ENCODE assay signal across 8 mouse cellular contexts in genomic region chr7:78595895-78596294, GRCm38 (mm10).
DNase-seq lines count a peak whose midpoint lies in the region; ATAC-seq and TF ChIP-seq lines count a peak whose summit lies in the region.

No protein-coding gene starts in this region.

- peak; percentile 81 for ATAC-seq in forebrain, postnatal 0 days
- ATAC-seq in intestine, embryonic 14.5 days (replicated peaks; ENCODE audit: low FRiP score, low TSS enrichment, low read depth) = peak; percentile 66; the same call in 1 of the 2 replicates
- ATAC-seq in midbrain, embryonic 14.5 days (ENCODE audit: low FRiP score, low TSS enrichment) = peak; percentile 80

- H3K4me3 ChIP-seq in cerebellum, adult 2 months (replicated peaks; ENCODE audit: insufficient read depth, low read depth, low read length) = no peak overlapping the region
- H3K4me3 ChIP-seq in forebrain, postnatal 0 days (ENCODE audit: low read depth, low read length) = no peak overlapping the region
- no peak overlapping the region for H3K4me3 ChIP-seq in intestine, embryonic 14.5 days (ENCODE audit: low read depth, low read length)
- H3K4me3 ChIP-seq in midbrain, embryonic 14.5 days (replicated peaks; ENCODE audit: low read depth, low read length) = no peak overlapping the region

- intact Hi-C loops in left cerebral cortex, postnatal 36 days (cut with DNase I) = loop anchor here (2.0 to 5.0 kb wide), 2 partner anchors 95 to 171 kb away; no protein-coding TSS in a partner anchor

- no peak overlapping the region for H3K27ac ChIP-seq in cerebellum, adult 2 months (ENCODE audit: insufficient read depth, low read length)
- no peak overlapping the region for H3K27ac ChIP-seq in forebrain, postnatal 0 days (ENCODE audit: low read depth, low read length)
- no peak overlapping the region for H3K27ac ChIP-seq in intestine, embryonic 14.5 days (ENCODE audit: low read depth)
- no peak overlapping the region for H3K27ac ChIP-seq in midbrain, embryonic 14.5 days (replicated peaks; ENCODE audit: low read depth, low read length)

- no peaks in the 10 kb centered on the region for H3K36me3 ChIP-seq in forebrain, postnatal 0 days (ENCODE audit: insufficient read depth)
- no peaks in the 10 kb centered on the region for H3K36me3 ChIP-seq in intestine, embryonic 14.5 days (ENCODE audit: control insufficient read depth, insufficient read depth, low read length)
- no peaks in the 10 kb centered on the region for H3K36me3 ChIP-seq in midbrain, embryonic 14.5 days (ENCODE audit: control insufficient read depth, insufficient read depth, low read length)

- 6% methylated on average over 4 of the region's 4 CpGs for WGBS in cerebellum, adult 2 months
- 3% methylated on average over 4 of the region's 4 CpGs for WGBS in forebrain, postnatal 0 days
- WGBS in intestine, embryonic 14.5 days = 4% methylated on average over 4 of the region's 4 CpGs
- WGBS in midbrain, embryonic 14.5 days = 3% methylated on average over 4 of the region's 4 CpGs

- no peaks in the 10 kb centered on the region for H3K27me3 ChIP-seq in cerebellum, adult 2 months (ENCODE audit: control insufficient read depth, insufficient read depth, low read length)
- H3K27me3 ChIP-seq in forebrain, postnatal 0 days (ENCODE audit: insufficient read depth, low read length) = no peaks in the 10 kb centered on the region
- peaks cover 22% of the 10 kb centered on the region for H3K27me3 ChIP-seq in intestine, embryonic 14.5 days (replicated peaks; ENCODE audit: control insufficient read depth, insufficient read depth, low read length)
- H3K27me3 ChIP-seq in midbrain, embryonic 14.5 days (ENCODE audit: control insufficient read depth, insufficient read depth, low read length) = no peaks in the 10 kb centered on the region

- H3K4me1 ChIP-seq in cerebellum, adult 2 months (ENCODE audit: control insufficient read depth, insufficient read depth, low read length) = peaks cover 7% of the 10 kb centered on the region; the same call in 1 of the 2 replicates
- H3K4me1 ChIP-seq in forebrain, postnatal 0 days (ENCODE audit: insufficient read depth) = no peaks in the 10 kb centered on the region
- no peaks in the 10 kb centered on the region for H3K4me1 ChIP-seq in intestine, embryonic 14.5 days (replicated peaks; ENCODE audit: control insufficient read depth, insufficient read depth, low read length)
- H3K4me1 ChIP-seq in midbrain, embryonic 14.5 days (ENCODE audit: control insufficient read depth, insufficient read depth, low read length) = peaks cover 13% of the 10 kb centered on the region

- peak; percentile 30 for DNase-seq in heart, adult 8-10 months (ENCODE audit: low spot score)
- no peak for DNase-seq in heart, adult 11 months
- DNase-seq in cerebellum, adult 2 months = peak; percentile 79 to 81
- DNase-seq in forebrain, postnatal 0 days = peak; percentile 89
- peak; percentile 70 for DNase-seq in intestine, embryonic 14.5 days (ENCODE audit: low spot score)
- DNase-seq in left cerebral cortex, postnatal 36 days (ENCODE audit: low spot score in 2 of 2) = peak; percentile 71 to 73
- DNase-seq in midbrain, embryonic 14.5 days = peak; percentile 90
- peak; percentile 22 to 56 for DNase-seq in spleen, postnatal 10 days (ENCODE audit: low spot score in 2 of 2)

- H3K4me2 ChIP-seq in forebrain, postnatal 0 days (ENCODE audit: low read depth) = no peak overlapping the region
- no peak overlapping the region for H3K4me2 ChIP-seq in intestine, embryonic 14.5 days (ENCODE audit: low read length)
- no peak overlapping the region for H3K4me2 ChIP-seq in midbrain, embryonic 14.5 days (ENCODE audit: low read length)

- no peak for TF ChIP-seq POLR2A in cerebellum, adult 2 months (IDR thresholded peaks at IDR 0.05; ENCODE audit: borderline replicate concordance, insufficient read depth, low read length)

- no peak overlapping the region for H3K9ac ChIP-seq in forebrain, postnatal 0 days
- no peak overlapping the region for H3K9ac ChIP-seq in intestine, embryonic 14.5 days (ENCODE audit: low read length)
- no peak overlapping the region for H3K9ac ChIP-seq in midbrain, embryonic 14.5 days (replicated peaks; ENCODE audit: low read length)

- no peaks in the 10 kb centered on the region for H3K9me3 ChIP-seq in forebrain, postnatal 0 days (ENCODE audit: low read length)
- H3K9me3 ChIP-seq in intestine, embryonic 14.5 days (ENCODE audit: control insufficient read depth, low read length) = no peaks in the 10 kb centered on the region
- no peaks in the 10 kb centered on the region for H3K9me3 ChIP-seq in midbrain, embryonic 14.5 days (ENCODE audit: control insufficient read depth, low read length)

- TF ChIP-seq CTCF in cerebellum, adult 2 months (IDR thresholded peaks at IDR 0.05; ENCODE audit: borderline replicate concordance, insufficient read depth, low read depth, low read length) = peak; percentile 99
- TF ChIP-seq CTCF in forebrain, postnatal 0 days (IDR thresholded peaks at IDR 0.05; ENCODE audit: low read depth) = peak; percentile 96
